Mouse (Mus musculus) heart, postnatal 0 days (tissue): ENCODE measurements at regions not wholly inside any gene's neighbourhood (a gene's known extent, or its start where the extent isn't known, plus 50 kb on each side); places are given as distances from the start of the nearest gene placed in this dataset.

ENCODE experiments used
- ATAC-seq: fragments of 200-750 bp; cut with Nextera tagmentation; 2 replicates; pipeline ENCODE4 v1.8.0; 2017; ENCODE audit warnings: low read depth, moderate number of reproducible peaks, moderate library complexity; ENCODE audit not compliant: insufficient read depth
- DNase-seq: peaks from one replicate; pipeline ENCODE4 v3.0.0-alpha.2; 2016; ENCODE audit warnings: low spot score
- H3K27ac ChIP-seq: fragments of 300-500 bp; sonication (generic); 2 replicates; pipeline ENCODE4 v1.5.1; 2014; ENCODE audit warnings: low read depth, mild to moderate bottlenecking
- H3K27me3 ChIP-seq: fragments of 300-500 bp; sonication (generic); 2 replicates; pipeline ENCODE4 v1.6.1; 2014; ENCODE audit warnings: low read length, mixed read lengths; ENCODE audit not compliant: control insufficient read depth, insufficient read depth
- H3K36me3 ChIP-seq: fragments of 300-500 bp; sonication (generic); replicated peaks from 2 replicates; pipeline ENCODE4 v1.6.1; 2014; ENCODE audit warnings: low read length, mixed read lengths; ENCODE audit not compliant: control insufficient read depth, insufficient read depth
- H3K4me1 ChIP-seq: fragments of 300-500 bp; sonication (generic); 2 replicates; pipeline ENCODE4 v1.6.1; 2014; ENCODE audit warnings: antibody characterized with exemption; ENCODE audit not compliant: control insufficient read depth, insufficient read depth
- H3K4me2 ChIP-seq: fragments of 300-500 bp; sonication (generic); 2 replicates; pipeline ENCODE4 v1.6.1; 2014; ENCODE audit warnings: low read depth, mild to moderate bottlenecking, low read length, moderate library complexity
- H3K4me3 ChIP-seq: fragments of 300-500 bp; sonication (generic); 2 replicates; pipeline ENCODE4 v1.5.1; 2014; ENCODE audit warnings: low read depth, low read length
- H3K9ac ChIP-seq: fragments of 300-500 bp; sonication (generic); replicated peaks from 2 replicates; pipeline ENCODE4 v1.6.1; 2014; ENCODE audit warnings: low read depth, low read length, mixed read lengths
- H3K9me3 ChIP-seq: fragments of 300-500 bp; sonication (generic); replicated peaks from 2 replicates; pipeline ENCODE4 v1.6.1; 2016; ENCODE audit warnings: low read length; ENCODE audit not compliant: control insufficient read depth
- CTCF ChIP-seq: IDR thresholded peaks from 2 replicates; pipeline ENCODE4 v1.5.1; 2016; ENCODE audit warnings: antibody characterized with exemption, control low read depth, low read depth
- EP300 ChIP-seq: IDR thresholded peaks from 2 replicates; pipeline ENCODE4 v1.6.1; 2016; ENCODE audit warnings: antibody characterized with exemption, low read depth
- WGBS: fragments of 180-500 bp; shearing (Covaris S2); extraction: QIAGEN DNeasy Blood & Tissue Kit; methylation state at CpG from one replicate; pipeline ENCODE4 v1.1.7; 2014; 5-methylcytosine and 5-hydroxymethylcytosine counted together

- Histone ChIP-seq H3K4me3 (no peak overlapping the region), H3K36me3 (no peaks in the 10 kb centered on the region), H3K4me2 (no peak overlapping the region), H3K9me3 (no peaks in the 10 kb centered on the region), H3K9ac (no peak overlapping the region), H3K27me3 (no peaks in the 10 kb centered on the region), H3K4me1 (no peaks in the 10 kb centered on the region), H3K27ac (no peak overlapping the region)
- 66% methylated on average over 9 of the region's 9 CpGs for WGBS
- no peak for DNase-seq
- no peak for TF ChIP-seq CTCF
- TF ChIP-seq EP300: no peak
- no peak for ATAC-seq
Observed at GRCm38 (mm10) chr5:75453757-75454390, 120.8 kb upstream of the Kit start.

- no peaks in the 10 kb centered on the region for H3K9me3 ChIP-seq
- 81% methylated on average over 16 of the region's 16 CpGs for WGBS
- no peak overlapping the region for H3K9ac ChIP-seq
- H3K4me3 ChIP-seq: no peak overlapping the region
- ATAC-seq (no peak), DNase-seq (no peak)
- no peak overlapping the region for H3K4me2 ChIP-seq
- H3K36me3 ChIP-seq: no peaks in the 10 kb centered on the region
- TF ChIP-seq CTCF (no peak), EP300 (no peak)
- H3K27me3 ChIP-seq: no peaks in the 10 kb centered on the region
- H3K27ac ChIP-seq: no peak overlapping the region
- H3K4me1 ChIP-seq: no peaks in the 10 kb centered on the region
Observed at GRCm38 (mm10) chr5:75454961-75455541, 119.7 kb upstream of the Kit start.

GRCm38 (mm10) chr5:75457403-75457802, 117.3 kb upstream of the Kit start:
- Histone ChIP-seq H3K4me3 (no peak overlapping the region), H3K27me3 (no peaks in the 10 kb centered on the region), H3K4me2 (no peak overlapping the region), H3K36me3 (no peaks in the 10 kb centered on the region), H3K9me3 (no peaks in the 10 kb centered on the region), H3K9ac (no peak overlapping the region), H3K27ac (no peak overlapping the region), H3K4me1 (no peaks in the 10 kb centered on the region)
- 72% methylated on average over 6 of the region's 6 CpGs for WGBS
- TF ChIP-seq CTCF (no peak), EP300 (no peak)
- DNase-seq (no peak), ATAC-seq (no peak)

- no peak overlapping the region for H3K4me2 ChIP-seq
- no peaks in the 10 kb centered on the region for H3K4me1 ChIP-seq
- no peak overlapping the region for H3K27ac ChIP-seq
- H3K36me3 ChIP-seq: no peaks in the 10 kb centered on the region
- ATAC-seq: no peak
- no peak for DNase-seq
- TF ChIP-seq CTCF (no peak), EP300 (no peak)
- no peaks in the 10 kb centered on the region for H3K27me3 ChIP-seq
- H3K9ac ChIP-seq: no peak overlapping the region
- H3K9me3 ChIP-seq: no peaks in the 10 kb centered on the region
- 86% methylated on average over 7 of the region's 7 CpGs for WGBS
- H3K4me3 ChIP-seq: no peak overlapping the region
Observed at GRCm38 (mm10) chr5:75458317-75458716, 116.4 kb upstream of the Kit start.

- Histone ChIP-seq H3K27ac (no peak overlapping the region), H3K4me1 (no peaks in the 10 kb centered on the region), H3K4me2 (no peak overlapping the region), H3K4me3 (no peak overlapping the region), H3K9me3 (no peaks in the 10 kb centered on the region), H3K36me3 (no peaks in the 10 kb centered on the region), H3K9ac (no peak overlapping the region), H3K27me3 (no peaks in the 10 kb centered on the region)
- WGBS: 43% methylated on average over 3 of the region's 3 CpGs
- ATAC-seq (no peak), DNase-seq (no peak)
- TF ChIP-seq EP300 (no peak), CTCF (no peak)
Observed at GRCm38 (mm10) chr5:75459758-75460354, 114.9 kb upstream of the Kit start.

GRCm38 (mm10) chr5:75460414-75461025, 114.2 kb upstream of the Kit start:
- ATAC-seq (no peak), DNase-seq (no peak)
- H3K4me3 ChIP-seq: no peak overlapping the region
- H3K9ac ChIP-seq: no peak overlapping the region
- H3K36me3 ChIP-seq: no peaks in the 10 kb centered on the region
- H3K9me3 ChIP-seq: no peaks in the 10 kb centered on the region
- H3K27ac ChIP-seq: no peak overlapping the region
- WGBS: 34% methylated on average over 9 of the region's 9 CpGs
- no peaks in the 10 kb centered on the region for H3K27me3 ChIP-seq
- H3K4me2 ChIP-seq: no peak overlapping the region
- TF ChIP-seq CTCF (no peak), EP300 (no peak)
- no peaks in the 10 kb centered on the region for H3K4me1 ChIP-seq
